In genomic region chr8:123353216-123353615, GRCm38 (mm10) we compare ENCODE assay signal across 17 mouse cellular contexts. TPM values are rescaled to one million over a fixed set of nuclear protein-coding genes. Genes with fewer than 3 reads are reported as not detected.
"Had no signal": no experiment of that assay in that cellular context is flagged by ENCODE, and none has a peak within 500 bp of the region (broad histone marks: within the 10 kb centered on the region; RNA-seq: fewer than 3 reads in every experiment).

No protein-coding gene starts in this region.

- H3K4me2 ChIP-seq: liver, embryonic 11.5 days; liver, embryonic 13.5 days; liver, embryonic 15.5 days; lung, embryonic 15.5 days; neural tube, embryonic 12.5 days; stomach, embryonic 15.5 days had no signal

- H3K27ac ChIP-seq: liver, embryonic 13.5 days; liver, embryonic 15.5 days; lung, embryonic 15.5 days; macrophage; neural tube, embryonic 12.5 days; stomach, embryonic 15.5 days; stomach, postnatal 0 days had no signal

- H3K9me3 ChIP-seq: liver, embryonic 13.5 days; liver, embryonic 15.5 days; lung, embryonic 15.5 days; megakaryocyte, embryonic 14.5 days; neural tube, embryonic 12.5 days; stomach, embryonic 15.5 days had no signal

- DNase-seq: liver, embryonic 13.5 days; lung, adult 2 months; thymus, postnatal 25 days had no signal

- H3K36me3 ChIP-seq: liver, embryonic 13.5 days; liver, embryonic 15.5 days; lung, embryonic 15.5 days; stomach, embryonic 15.5 days had no signal

- H3K27me3 ChIP-seq: neural tube, embryonic 12.5 days had no signal

- H3K4me3 ChIP-seq: liver, embryonic 13.5 days; liver, embryonic 15.5 days; lung, embryonic 15.5 days; megakaryocyte, embryonic 14.5 days; neural tube, embryonic 12.5 days; stomach, embryonic 15.5 days had no signal

- H3K9ac ChIP-seq: liver, embryonic 13.5 days; liver, embryonic 15.5 days; liver, postnatal 0 days; lung, embryonic 15.5 days; neural tube, embryonic 12.5 days; stomach, embryonic 15.5 days had no signal

RNA-seq across cellular contexts. Expression of gene Spire2, which starts 20.7 kb away (rescaled TPM):
- total RNA-seq: monocyte, adult 5-6 weeks had no signal
- polyA plus RNA-seq: macrophage had no signal

RNA-seq across cellular contexts. Expression of gene Mc1r, which starts 53.7 kb away (rescaled TPM):
- total RNA-seq: monocyte, adult 5-6 weeks; neutrophil, adult 5-6 weeks had no signal
- polyA plus RNA-seq: liver, embryonic 13.5 days; liver, embryonic 15.5 days; liver, postnatal 0 days; lung, adult 2 months; lung, embryonic 15.5 days; lung, postnatal 0 days; macrophage; spleen, adult 2 months; stomach, embryonic 15.5 days; stomach, postnatal 0 days; urinary bladder, adult 2 months had no signal

RNA-seq across cellular contexts. Expression of gene Tubb3, which starts 58.0 kb away (rescaled TPM):
- total RNA-seq: neutrophil, adult 5-6 weeks had no signal
- polyA plus RNA-seq: macrophage had no signal
